Mouse (Mus musculus) spleen, adult 12 weeks (tissue): ENCODE measurements around the gene Mfap3l.
"Not testable (repeated sequence)": the region's sequence is repeated elsewhere in the genome, so short reads cannot be mapped to it uniquely, and the experiment has no call there.

Source experiments
- DNase-seq: peaks from one replicate; pipeline ENCODE4 v3.0.0; 2022; ENCODE audit warnings: low spot score

The Mfap3l gene

GRCm38 (mm10) chr8:60632250-60632932 lies at the start of gene Mfap3l:
Gene Mfap3l, plus strand, starts transcription at chr8:60632827.
- peak; percentile 36 for DNase-seq

GRCm38 (mm10) chr8:60583369-60583768 lies 49.3 kb upstream of the Mfap3l start:
- no peak for DNase-seq

GRCm38 (mm10) chr8:60591352-60592105 lies 41.1 kb upstream of the Mfap3l start:
- not testable (repeated sequence) for DNase-seq

GRCm38 (mm10) chr8:60594761-60595160 lies 37.9 kb upstream of the Mfap3l start:
- no peak for DNase-seq

- no peak for DNase-seq
These were observed 21.0 kb upstream of the Mfap3l start for GRCm38 (mm10) chr8:60611580-60612111.

- DNase-seq = no peak
These were observed 15.7 kb upstream of the Mfap3l start for GRCm38 (mm10) chr8:60616928-60617327.

- DNase-seq = no peak
These were observed 11.1 kb upstream of the Mfap3l start for GRCm38 (mm10) chr8:60621561-60621960.

GRCm38 (mm10) chr8:60622056-60622455 lies 10.6 kb upstream of the Mfap3l start:
- DNase-seq = no peak

- no peak for DNase-seq
These were observed 9.2 kb upstream of the Mfap3l start for GRCm38 (mm10) chr8:60623438-60623837.

GRCm38 (mm10) chr8:60624722-60625121 lies 7.9 kb upstream of the Mfap3l start:
- DNase-seq = no peak

- DNase-seq = no peak
These were observed 4.7 kb upstream of the Mfap3l start for GRCm38 (mm10) chr8:60627937-60628336.

- no peak for DNase-seq
These were observed 3.6 kb upstream of the Mfap3l start for GRCm38 (mm10) chr8:60629059-60629458.

- no peak for DNase-seq
These were observed 1.1 kb upstream of the Mfap3l start for GRCm38 (mm10) chr8:60631504-60631934.

- DNase-seq = peak; percentile 0
These were observed 467 bp downstream of the Mfap3l start for GRCm38 (mm10) chr8:60632933-60633655.

- DNase-seq = no peak
These were observed 2.3 kb downstream of the Mfap3l start for GRCm38 (mm10) chr8:60634921-60635320.

- no peak for DNase-seq
These were observed 3.2 kb downstream of the Mfap3l start for GRCm38 (mm10) chr8:60635846-60636245.

- DNase-seq = no peak
These were observed 7.4 kb downstream of the Mfap3l start for GRCm38 (mm10) chr8:60640046-60640445.

GRCm38 (mm10) chr8:60643416-60644020 lies 10.9 kb downstream of the Mfap3l start:
- no peak for DNase-seq

- no peak for DNase-seq
These were observed 12.5 kb downstream of the Mfap3l start for GRCm38 (mm10) chr8:60645164-60645563.

GRCm38 (mm10) chr8:60645911-60646310 lies 13.3 kb downstream of the Mfap3l start:
- DNase-seq = no peak

- no peak for DNase-seq
These were observed 14.7 kb downstream of the Mfap3l start for GRCm38 (mm10) chr8:60647291-60647690.

GRCm38 (mm10) chr8:60649081-60649480 lies 16.5 kb downstream of the Mfap3l start:
- no peak for DNase-seq
